ENCODE assay signal across 37 mouse cellular contexts in the genomic region with DNA sequence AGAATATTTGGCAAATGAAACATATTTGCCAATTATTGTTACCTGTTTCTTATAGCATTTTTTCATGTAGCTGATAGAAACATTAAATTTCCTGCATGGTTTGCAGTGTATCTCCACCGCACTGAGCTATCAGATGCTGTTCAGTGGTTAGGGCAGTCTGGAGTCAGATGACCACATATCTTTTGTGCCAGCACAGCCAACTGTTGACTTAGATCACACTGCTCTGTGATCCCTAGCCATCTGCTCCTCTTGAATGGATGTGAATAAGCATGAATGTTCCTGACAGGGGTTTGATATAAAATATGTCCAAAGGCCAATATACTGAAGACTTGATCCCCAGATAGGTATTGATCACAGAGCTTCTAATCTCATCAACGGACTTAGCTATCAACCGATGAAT. TPM values are rescaled to one million over a fixed set of nuclear protein-coding genes. Genes with fewer than 3 reads are reported as not detected.
"Had no signal": no experiment of that assay in that cellular context is flagged by ENCODE, and none has a peak within 500 bp of the region (broad histone marks: within the 10 kb centered on the region; RNA-seq: fewer than 3 reads in every experiment).

No protein-coding gene starts in this region.

- H3K9ac ChIP-seq: heart, embryonic 13.5 days; heart, embryonic 15.5 days; hindbrain, embryonic 14.5 days; limb, embryonic 12.5 days; liver, embryonic 13.5 days; liver, embryonic 15.5 days had no signal

- H3K9me3 ChIP-seq: heart, embryonic 15.5 days; limb, embryonic 10.5 days; limb, embryonic 12.5 days; liver, embryonic 13.5 days; liver, embryonic 15.5 days had no signal

- H3K4me1 ChIP-seq: limb, embryonic 10.5 days; limb, embryonic 12.5 days; liver, embryonic 13.5 days; liver, embryonic 15.5 days had no signal

- H3K36me3 ChIP-seq: heart, embryonic 13.5 days; heart, embryonic 15.5 days; limb, embryonic 10.5 days; limb, embryonic 12.5 days; liver, embryonic 13.5 days; liver, embryonic 15.5 days had no signal

- DNase-seq: gastrocnemius, postnatal 14 days; gastrocnemius, postnatal 36 days; heart, adult 2 months; heart, postnatal 14 days; heart, postnatal 36 days; kidney, adult 11 months; kidney, adult 2 months; kidney, postnatal 10 days; kidney, postnatal 25 days; kidney, postnatal 4 days; liver; liver, embryonic 13.5 days had no signal

- H3K4me3 ChIP-seq: heart, adult 2 months; heart, embryonic 13.5 days; heart, embryonic 15.5 days; layer of hippocampus, adult 2 months; left cerebral cortex, adult 2 months; limb, embryonic 10.5 days; limb, embryonic 12.5 days; liver, embryonic 13.5 days; liver, embryonic 15.5 days had no signal

- H3K27ac ChIP-seq: heart, adult 2 months; heart, embryonic 13.5 days; heart, embryonic 15.5 days; hindbrain, embryonic 14.5 days; layer of hippocampus, adult 2 months; left cerebral cortex, adult 2 months; limb, embryonic 10.5 days; limb, embryonic 12.5 days; liver, embryonic 13.5 days; liver, embryonic 15.5 days had no signal

- H3K4me2 ChIP-seq: heart, embryonic 11.5 days; heart, embryonic 13.5 days; heart, embryonic 15.5 days; hindbrain, embryonic 14.5 days; limb, embryonic 12.5 days; liver, embryonic 11.5 days; liver, embryonic 13.5 days; liver, embryonic 15.5 days had no signal

- ATAC-seq: hindbrain, embryonic 16.5 days; intestine, embryonic 16.5 days had no signal

RNA-seq across cellular contexts. Expression of gene 4930447C04Rik, which starts 17.9 kb away (rescaled TPM):
- polyA plus RNA-seq: heart, adult 2 months; kidney, adult 2 months had no signal

RNA-seq across cellular contexts. Expression of gene Six6, which starts 18.8 kb away (rescaled TPM):
- total RNA-seq: gastrocnemius, adult 18-20 months; gastrocnemius, adult 8-10 months; gastrocnemius, postnatal 14 days; gastrocnemius, postnatal 36 days; heart, adult 2 months; heart, postnatal 14 days; heart, postnatal 36 days; hematopoietic stem cell, adult 5-6 weeks; layer of hippocampus, adult 2 months; layer of hippocampus, postnatal 10 days; layer of hippocampus, postnatal 25 days; left cerebral cortex, adult 2 months; left cerebral cortex, postnatal 10 days; left cerebral cortex, postnatal 25 days had no signal
- polyA plus RNA-seq: gonadal fat pad, adult 2 months; heart, adult 2 months; heart, embryonic 11.5 days; heart, embryonic 13.5 days; heart, embryonic 15.5 days; heart, postnatal 0 days; hindbrain, embryonic 14.5 days; hindbrain, embryonic 16.5 days; intestine, embryonic 14.5 days; intestine, embryonic 16.5 days; kidney, adult 2 months; kidney, embryonic 14.5 days; kidney, embryonic 16.5 days; limb, embryonic 10.5 days; limb, embryonic 12.5 days; limb, embryonic 14.5 days; liver, embryonic 11.5 days; liver, embryonic 13.5 days; liver, embryonic 15.5 days had no signal
